Mouse (Mus musculus): ENCODE data around the gene Cd80.

DNA sequence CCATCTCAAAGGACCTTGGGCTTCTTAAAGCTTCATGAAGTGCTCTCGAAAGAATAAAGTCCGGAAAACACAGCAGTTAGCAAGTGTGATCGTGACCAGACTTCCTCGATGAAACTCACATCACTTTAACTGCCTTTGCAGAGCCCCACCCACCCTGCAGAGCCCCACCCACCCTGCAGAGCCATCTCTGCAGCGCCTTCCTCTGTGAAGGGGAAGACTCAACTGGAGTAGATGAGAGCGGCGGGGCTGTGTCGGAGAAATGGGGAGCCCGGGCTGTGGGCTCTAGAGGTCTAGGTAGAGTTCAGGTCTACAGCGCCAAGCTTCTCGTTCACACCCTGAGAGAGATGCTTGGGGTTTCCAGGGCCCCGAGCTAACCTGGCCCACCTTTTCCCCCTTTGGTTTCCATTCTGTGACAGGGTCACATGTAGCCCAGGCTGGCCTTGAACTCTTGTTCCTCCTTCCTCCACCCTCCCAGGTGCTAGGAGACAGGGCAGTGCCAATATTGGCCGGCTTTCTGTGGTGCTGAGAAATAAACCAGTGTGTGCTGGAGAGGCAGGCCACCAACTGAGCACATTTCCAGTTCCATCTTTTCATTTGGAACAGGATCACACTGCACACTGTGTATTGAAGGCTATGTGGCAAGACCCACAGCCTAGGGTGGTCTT, 83.5 kb downstream of the Cd80 start:
- TF ChIP-seq CTCF (conservative IDR thresholded peaks at IDR 0.05 in 1 of 2, IDR thresholded peaks at IDR 0.05 in 1 of 2; ENCODE audit: low read depth in 2 of 2, low read length in 2 of 2), result no peak
- TF ChIP-seq RAD21 (IDR thresholded peaks at IDR 0.05; ENCODE audit: low read depth, low read length), result no peak
- TF ChIP-seq ELF1 (IDR thresholded peaks at IDR 0.05; ENCODE audit: low read depth, low read length), result no peak
- TF ChIP-seq SMC3 (IDR thresholded peaks at IDR 0.05; ENCODE audit: low read depth, low read length), result no peak
